17 mouse cellular contexts compared by ENCODE assay signal in the genomic region with DNA sequence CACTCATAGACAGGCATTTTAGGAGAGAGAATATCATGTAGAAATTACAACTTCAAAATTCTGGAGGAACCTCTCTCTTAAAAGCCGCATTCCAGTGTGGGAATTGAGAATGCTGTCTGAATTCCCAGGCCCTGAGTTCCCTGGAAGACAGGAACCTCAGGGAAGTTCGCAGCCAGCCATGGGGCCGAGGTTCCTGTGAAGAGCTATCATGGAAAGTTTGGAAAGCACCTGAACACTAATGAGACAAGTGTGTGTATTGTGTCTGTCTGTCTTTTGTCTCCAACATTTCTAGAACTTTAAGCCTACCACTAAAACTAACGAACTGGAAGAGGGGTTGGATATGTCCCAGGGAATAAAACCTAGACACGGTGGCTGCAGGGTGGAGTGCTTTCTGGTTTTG.
"Had no signal": no experiment of that assay in that cellular context is flagged by ENCODE, and none has a peak within 500 bp of the region (broad histone marks: within the 10 kb centered on the region; RNA-seq: fewer than 3 reads in every experiment).

No protein-coding gene starts in this region.

- H3K4me2 ChIP-seq: lung, embryonic 15.5 days; midbrain, embryonic 11.5 days; midbrain, embryonic 13.5 days; midbrain, embryonic 15.5 days; neural tube, embryonic 12.5 days; stomach, embryonic 15.5 days had no signal

- H3K4me3 ChIP-seq: lung, embryonic 15.5 days; megakaryocyte, embryonic 14.5 days; midbrain, embryonic 13.5 days; midbrain, embryonic 15.5 days; neural tube, embryonic 12.5 days; stomach, embryonic 15.5 days had no signal

- H3K4me1 ChIP-seq: megakaryocyte, embryonic 14.5 days; midbrain, embryonic 13.5 days; midbrain, embryonic 15.5 days; neural tube, embryonic 12.5 days had no signal

- H3K27me3 ChIP-seq: lung, embryonic 15.5 days; midbrain, embryonic 13.5 days; midbrain, embryonic 15.5 days; neural tube, embryonic 12.5 days; stomach, embryonic 15.5 days had no signal

- H3K9me3 ChIP-seq: lung, embryonic 15.5 days; midbrain, embryonic 13.5 days; midbrain, embryonic 15.5 days; neural tube, embryonic 12.5 days; stomach, embryonic 15.5 days had no signal

- H3K27ac ChIP-seq: lung, embryonic 15.5 days; macrophage; midbrain, embryonic 13.5 days; midbrain, embryonic 15.5 days; neural tube, embryonic 12.5 days; stomach, embryonic 15.5 days; stomach, postnatal 0 days had no signal

- DNase-seq: lung, adult 2 months; lung, postnatal 14 days; lung, postnatal 36 days; right cerebral cortex, postnatal 14 days; thymus, adult 2 months; thymus, postnatal 25 days; thymus, postnatal 4 days had no signal

- H3K36me3 ChIP-seq: midbrain, embryonic 13.5 days; midbrain, embryonic 15.5 days; neural tube, embryonic 12.5 days; stomach, embryonic 15.5 days had no signal

- ATAC-seq: lung, postnatal 0 days; midbrain, embryonic 13.5 days; midbrain, embryonic 15.5 days had no signal

- H3K9ac ChIP-seq: lung, embryonic 15.5 days; midbrain, embryonic 13.5 days; midbrain, embryonic 15.5 days; neural tube, embryonic 12.5 days; stomach, embryonic 15.5 days had no signal
